Mouse (Mus musculus) ovary, adult 10 weeks (tissue): ENCODE data around the gene Gm21874. TPM values are rescaled to one million over a fixed set of nuclear protein-coding genes. Genes with fewer than 3 reads are reported as not detected.

Experiments
- polyA plus RNA-seq: library from polyadenylated mRNA; stranded (reverse); fragments of 350-450 nt; fragmentation: Illumina TruSeq; extraction: RNeasy Lipid Tissue Mini Kit (QIAGEN cat#74804); gene quantifications from one replicate; pipeline ENCODE4 v1.2.3, GENCODE M21; 2014

Gm21874 gene
- polyA plus RNA-seq = not detected

DNA sequence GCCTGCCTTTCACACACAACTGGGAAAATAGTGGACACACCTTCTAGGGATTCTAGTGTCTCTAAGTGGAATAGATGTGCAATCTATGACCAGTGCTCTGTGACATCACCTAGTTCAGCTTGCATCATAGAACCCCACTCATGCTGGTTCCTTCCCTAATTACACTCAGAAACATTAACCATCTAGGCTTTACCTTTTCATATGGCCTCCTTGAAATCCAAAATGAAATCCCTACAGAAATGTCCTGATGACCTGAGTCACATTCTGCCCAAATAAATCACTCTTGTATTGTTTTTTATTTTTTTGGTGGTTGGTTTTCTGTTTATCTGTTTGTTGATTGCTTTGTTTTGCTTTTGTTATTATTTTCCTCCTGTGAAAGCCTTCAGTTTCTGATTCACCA, at the start of gene Gm21874:
Gm21874 (minus strand) TSS at position 101 of the 400 bp plus-strand sequence.

Other genes starting within 250 kb of the Gm21874 start
- not detected for gene Gm21721, start 214.0 kb downstream of the Gm21874 start, polyA plus RNA-seq
- not detected for gene Gm21812, start 69.0 kb downstream of the Gm21874 start, polyA plus RNA-seq